Mouse (Mus musculus) bone marrow, adult 2 months (tissue): ENCODE measurements at regions not wholly inside any gene's neighbourhood (a gene's known extent, or its start where the extent isn't known, plus 50 kb on each side); places are given as distances from the start of the nearest gene placed in this dataset.

Source experiments
- CTCF ChIP-seq: fragments of 200-500 bp; IDR thresholded peaks from 2 replicates; pipeline ENCODE4 v1.5.1; 2011; ENCODE audit warnings: low read length, control low read depth; ENCODE audit not compliant: control insufficient read depth, insufficient read depth
- POLR2A ChIP-seq: fragments of 200-500 bp; IDR thresholded peaks from 2 replicates; pipeline ENCODE4 v1.6.1; 2011; ENCODE audit warnings: low read depth, mild to moderate bottlenecking, control low read depth, low read length, borderline replicate concordance; ENCODE audit not compliant: control insufficient read depth

DNA sequence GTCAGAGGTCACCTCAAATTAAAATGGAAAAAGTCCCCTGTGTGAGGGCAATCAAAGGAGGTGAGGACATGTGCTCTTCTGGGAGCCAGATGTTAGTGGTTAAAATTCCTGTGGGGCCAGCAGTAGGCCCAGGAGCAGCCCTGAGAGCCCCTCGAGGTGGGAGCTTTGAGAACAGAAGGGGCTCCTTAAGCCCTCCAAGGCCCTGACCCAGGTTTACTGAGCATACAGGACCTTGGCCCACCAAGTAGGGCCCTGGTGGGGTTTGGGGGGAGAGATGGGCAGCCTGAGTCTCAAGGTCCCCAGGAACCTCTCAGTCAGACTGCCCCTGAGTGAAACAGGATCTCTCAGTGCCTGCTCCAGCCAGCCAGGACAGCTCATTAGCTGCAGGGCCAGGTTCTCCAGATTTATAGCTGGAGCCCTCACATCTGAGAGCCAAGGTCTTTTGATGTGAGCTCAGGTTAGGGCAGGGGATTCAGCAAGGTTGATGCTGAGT is 65.4 kb upstream of the Laptm4a start:
- TF ChIP-seq CTCF (no peak), POLR2A (no peak)
